Mouse (Mus musculus): Measurements from ENCODE around the gene Lrrc75a. TPM values are rescaled to one million over a fixed set of nuclear protein-coding genes. Genes with fewer than 3 reads are reported as not detected.

The Lrrc75a gene
- total RNA-seq, 2 experiments from 2014 or later: 4.0 to 4.7 TPM

DNA sequence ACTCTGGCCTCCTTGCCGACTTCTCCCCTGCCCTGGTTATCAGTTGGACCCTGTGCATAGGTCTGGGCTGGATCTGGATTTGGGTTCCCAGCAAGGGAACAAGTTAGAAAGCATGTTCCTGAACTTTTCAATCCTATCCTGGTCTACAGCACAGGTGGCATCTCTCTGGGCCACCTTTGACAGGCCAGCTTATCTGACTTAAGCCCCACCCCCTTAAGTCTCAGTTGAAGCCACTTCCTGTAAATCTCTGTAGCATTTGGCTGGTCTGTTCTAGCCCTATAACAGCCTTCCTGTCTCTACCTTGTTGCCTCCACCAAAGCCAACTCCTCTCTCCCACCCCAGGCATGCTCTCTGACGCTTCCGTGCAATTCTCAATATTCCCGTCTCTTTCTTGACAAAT, 49.8 kb downstream of the Lrrc75a start:
- no peak for DNase-seq

- no peak for DNase-seq
Measured at GRCm38 (mm10) chr11:62591904-62592575, 56.3 kb downstream of the Lrrc75a start.

DNA sequence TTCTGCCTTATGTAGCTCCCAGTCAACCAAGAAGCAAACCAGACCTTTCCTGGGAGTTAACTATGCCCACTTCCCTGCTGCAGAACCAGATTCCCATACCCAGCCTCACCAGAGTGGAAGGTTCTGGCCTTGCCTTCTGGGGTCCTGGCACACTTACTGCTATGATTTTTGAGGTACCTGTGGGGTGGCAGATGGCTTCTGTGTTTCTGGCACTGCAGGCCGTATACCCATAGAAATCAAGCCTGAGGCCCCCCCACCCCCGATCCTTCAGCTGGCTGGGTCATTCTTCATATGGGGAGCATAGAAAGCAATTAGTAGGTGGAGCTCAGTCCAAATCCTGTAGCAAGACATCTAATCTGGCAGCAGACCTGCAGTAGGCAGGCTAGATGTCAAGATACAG, 57.3 kb downstream of the Lrrc75a start:
- no peak for DNase-seq

DNA sequence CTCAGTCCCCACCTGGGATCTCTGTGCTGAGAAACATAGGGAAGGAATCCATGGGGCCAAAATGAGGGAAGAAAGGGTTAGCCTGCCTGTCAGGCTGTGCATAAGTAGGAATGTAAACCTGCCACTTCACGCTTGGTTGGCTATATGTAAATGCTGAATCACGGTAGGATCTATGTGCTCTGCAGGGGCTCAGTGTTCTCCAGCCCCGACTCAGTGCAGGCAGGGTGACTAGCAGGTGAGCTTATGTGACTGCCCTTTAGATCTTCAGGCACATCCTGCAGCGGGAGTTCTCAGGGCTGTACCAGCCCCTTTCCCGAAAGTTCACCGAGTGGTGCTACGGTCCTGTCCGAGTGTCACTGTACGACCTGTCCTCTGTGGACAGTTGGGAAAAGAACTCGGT, 58.9 kb downstream of the Lrrc75a start:
- no peak for DNase-seq

- DNase-seq: no peak
Measured at GRCm38 (mm10) chr11:62587034-62587433, 61.3 kb downstream of the Lrrc75a start.

DNA sequence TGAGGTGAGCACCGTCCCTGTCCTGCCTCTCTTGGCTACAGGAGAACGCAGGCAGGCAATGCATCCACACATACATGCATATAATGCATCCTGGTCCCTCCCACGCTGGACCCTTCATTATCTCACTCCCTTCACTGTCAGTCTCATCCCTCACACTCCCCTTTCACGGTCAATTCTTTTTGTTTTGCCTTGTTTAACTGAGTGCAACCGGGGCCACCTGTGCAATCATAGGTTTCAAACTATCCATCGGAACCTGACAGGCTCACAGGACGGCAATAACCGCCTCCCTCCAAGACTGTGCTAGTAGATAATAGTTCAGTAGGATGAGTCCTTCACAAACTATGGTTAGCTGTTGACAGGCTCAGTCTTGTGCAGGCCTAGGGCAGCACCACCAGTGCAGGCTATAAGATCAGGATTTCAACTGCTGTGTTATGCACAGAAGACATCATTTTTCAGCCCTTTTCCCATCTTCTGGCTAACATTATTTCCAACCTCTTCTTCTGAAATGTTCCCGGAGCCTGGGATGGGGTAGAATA, 63.6 kb downstream of the Lrrc75a start:
- DNase-seq: no peak

- no peak for DNase-seq
Measured at GRCm38 (mm10) chr11:62583031-62583430, 65.3 kb downstream of the Lrrc75a start.

GRCm38 (mm10) chr11:62576530-62577152, 71.7 kb downstream of the Lrrc75a start:
- peak; percentile 28 for DNase-seq

DNA sequence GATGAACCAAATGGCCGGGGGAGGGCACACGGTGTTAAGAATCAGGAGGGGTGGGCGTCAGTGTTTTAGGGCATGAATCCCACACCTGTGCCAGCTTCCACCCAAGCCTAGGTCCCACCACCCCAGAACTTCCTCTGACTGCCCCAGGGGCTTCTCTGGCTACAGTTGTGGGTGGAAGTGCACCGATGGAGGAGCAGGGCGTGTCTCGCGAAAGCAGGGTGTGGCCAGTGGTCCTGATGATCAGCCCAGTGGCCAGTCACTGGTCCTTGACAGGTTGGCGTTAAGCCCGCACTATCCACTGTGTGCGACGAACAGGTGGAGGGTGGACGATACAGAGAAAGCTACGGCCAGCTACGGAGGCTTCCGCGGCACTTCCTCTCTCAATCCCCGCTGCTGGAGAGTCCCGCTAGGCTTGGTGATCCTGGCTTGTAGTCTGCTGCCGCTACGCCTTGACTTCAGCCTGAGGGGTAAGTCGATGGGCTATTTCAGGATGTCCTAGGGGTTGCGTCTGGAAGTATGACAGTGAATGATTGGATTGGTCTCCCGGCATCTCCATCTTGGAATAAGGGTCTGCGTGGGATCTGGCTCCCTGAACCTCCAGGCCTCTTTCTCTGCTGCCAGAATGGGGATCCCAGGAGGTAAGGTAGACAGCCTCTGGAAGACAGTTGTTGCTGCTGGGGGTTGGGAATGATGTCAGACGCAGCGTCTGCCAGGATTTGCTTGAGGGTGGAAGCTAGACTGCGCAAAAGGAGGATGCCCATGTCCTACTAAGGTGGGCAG, 72.5 kb downstream of the Lrrc75a start:
- DNase-seq: peak; percentile 35

DNA sequence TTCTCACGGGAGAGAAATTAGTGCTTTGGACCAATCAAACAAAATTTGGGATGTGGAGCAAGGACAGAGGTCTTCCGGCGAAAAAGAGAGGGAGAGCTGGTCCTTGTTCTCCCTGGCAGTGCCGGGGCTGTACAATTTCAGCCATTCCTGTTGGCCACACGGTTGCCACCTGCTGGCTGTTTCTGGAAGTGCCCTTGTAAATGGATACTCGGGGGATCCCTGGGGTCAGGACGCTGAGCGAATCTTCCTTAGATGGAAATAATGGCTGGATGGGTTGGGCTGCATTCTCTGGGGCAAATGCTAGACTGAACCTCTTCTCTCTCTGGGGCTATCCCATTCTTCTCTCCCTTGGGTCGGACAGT, 73.0 kb downstream of the Lrrc75a start:
- DNase-seq: peak; percentile 75

GRCm38 (mm10) chr11:62574703-62575085, 73.6 kb downstream of the Lrrc75a start:
- no peak for DNase-seq

DNA sequence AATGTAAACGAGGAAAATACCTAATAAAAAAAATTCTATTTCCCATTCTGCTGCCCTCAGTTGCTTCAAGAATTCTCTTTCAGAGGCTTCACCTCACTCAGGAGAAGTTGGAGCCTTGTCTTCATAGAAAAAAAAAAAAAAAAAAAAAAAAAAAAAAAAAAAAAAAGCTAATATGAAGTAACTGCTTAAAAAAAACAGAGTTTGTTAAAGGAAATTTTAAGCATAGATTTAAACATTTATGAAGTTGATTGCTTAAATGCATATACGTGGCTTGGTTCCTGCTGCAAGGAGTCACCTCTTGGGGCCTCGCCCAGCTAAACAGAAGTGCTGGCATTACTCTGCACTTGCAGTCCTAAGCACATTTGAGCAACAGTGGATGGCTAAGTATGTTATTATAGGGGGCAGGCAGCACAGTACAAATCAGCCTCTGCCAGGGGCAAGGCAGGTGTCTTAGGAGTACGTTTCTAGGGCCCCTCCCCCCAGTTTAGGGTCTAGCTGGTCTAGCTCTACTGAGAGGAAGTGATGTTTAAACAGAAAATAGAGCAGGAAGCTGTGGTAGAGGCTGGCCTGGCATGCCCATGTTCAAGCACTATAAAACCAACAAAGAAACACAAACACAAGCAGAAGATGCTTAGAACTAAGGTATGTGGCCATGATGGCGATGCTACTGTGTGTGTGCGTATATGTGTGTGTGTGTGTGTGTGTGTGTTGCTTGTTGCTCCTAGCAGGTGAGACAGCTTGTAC, 74.2 kb downstream of the Lrrc75a start, which contains the start of gene Trpv2:
Gene Trpv2 (plus strand): TSS at position 528 of the 744 bp plus-strand sequence.
- peak; percentile 18 for DNase-seq

GRCm38 (mm10) chr11:62568300-62568699, 80.0 kb downstream of the Lrrc75a start:
- no peak for DNase-seq

DNA sequence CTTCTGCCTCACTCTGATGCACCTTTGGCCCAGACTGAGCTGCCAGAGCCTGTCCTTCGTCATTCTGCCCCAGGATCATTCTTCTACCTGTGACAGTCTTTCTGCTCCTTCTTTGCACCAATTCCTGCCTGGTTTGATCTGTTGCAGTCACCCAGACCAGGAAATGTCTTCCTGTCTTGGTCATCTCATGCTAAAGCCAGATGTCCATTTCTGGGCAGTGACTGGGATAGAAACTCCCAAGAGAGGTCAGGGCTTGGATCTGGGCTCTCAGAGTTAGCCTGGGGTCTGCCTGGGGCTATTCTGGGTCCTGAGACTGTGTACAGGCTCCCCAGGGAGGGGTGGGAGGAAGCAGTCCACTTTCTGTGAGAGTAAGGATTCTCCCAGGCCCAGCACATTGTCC, 82.1 kb downstream of the Lrrc75a start:
- peak; percentile 12 for DNase-seq

- DNase-seq: no peak
Measured at GRCm38 (mm10) chr11:62565747-62566146, 82.6 kb downstream of the Lrrc75a start.

- DNase-seq: no peak
Measured at GRCm38 (mm10) chr11:62563590-62563989, 84.7 kb downstream of the Lrrc75a start.

- no peak for DNase-seq
Measured at GRCm38 (mm10) chr11:62560463-62561016, 87.8 kb downstream of the Lrrc75a start.

GRCm38 (mm10) chr11:62558961-62559646, 89.2 kb downstream of the Lrrc75a start:
- peak; percentile 90 for DNase-seq

- no peak for DNase-seq
Measured at GRCm38 (mm10) chr11:62558152-62558551, 90.2 kb downstream of the Lrrc75a start.

- no peak for DNase-seq
Measured at GRCm38 (mm10) chr11:62557205-62557604, 91.1 kb downstream of the Lrrc75a start.

DNA sequence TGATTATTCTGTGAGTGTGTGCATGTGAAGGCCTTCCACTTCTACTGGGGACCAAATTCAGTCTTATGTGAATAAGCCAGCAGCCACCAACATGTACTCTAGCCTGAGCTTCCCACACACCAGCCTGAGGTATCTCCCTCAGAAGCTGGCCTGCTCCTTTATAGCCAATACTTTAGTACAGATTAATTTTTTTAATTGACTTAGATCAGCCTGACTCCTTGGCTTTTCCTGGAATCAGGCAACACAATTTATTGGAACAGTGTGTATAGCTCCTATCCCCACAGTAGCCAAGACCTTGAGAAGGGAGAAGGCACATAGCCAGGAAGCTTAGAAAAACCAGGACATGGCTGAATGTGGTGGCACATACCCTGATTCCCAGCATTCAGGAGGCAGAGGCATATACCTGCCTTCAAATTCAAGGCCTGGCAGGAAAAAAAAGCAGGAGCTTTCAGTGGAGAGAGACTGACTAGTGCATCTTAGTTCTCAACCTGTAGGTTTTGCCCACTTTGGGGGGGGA, 92.4 kb downstream of the Lrrc75a start:
- DNase-seq: no peak

Data from gastrocnemius, postnatal 25 days (tissue).